13 mouse cellular contexts compared by ENCODE assay signal in the genomic region with DNA sequence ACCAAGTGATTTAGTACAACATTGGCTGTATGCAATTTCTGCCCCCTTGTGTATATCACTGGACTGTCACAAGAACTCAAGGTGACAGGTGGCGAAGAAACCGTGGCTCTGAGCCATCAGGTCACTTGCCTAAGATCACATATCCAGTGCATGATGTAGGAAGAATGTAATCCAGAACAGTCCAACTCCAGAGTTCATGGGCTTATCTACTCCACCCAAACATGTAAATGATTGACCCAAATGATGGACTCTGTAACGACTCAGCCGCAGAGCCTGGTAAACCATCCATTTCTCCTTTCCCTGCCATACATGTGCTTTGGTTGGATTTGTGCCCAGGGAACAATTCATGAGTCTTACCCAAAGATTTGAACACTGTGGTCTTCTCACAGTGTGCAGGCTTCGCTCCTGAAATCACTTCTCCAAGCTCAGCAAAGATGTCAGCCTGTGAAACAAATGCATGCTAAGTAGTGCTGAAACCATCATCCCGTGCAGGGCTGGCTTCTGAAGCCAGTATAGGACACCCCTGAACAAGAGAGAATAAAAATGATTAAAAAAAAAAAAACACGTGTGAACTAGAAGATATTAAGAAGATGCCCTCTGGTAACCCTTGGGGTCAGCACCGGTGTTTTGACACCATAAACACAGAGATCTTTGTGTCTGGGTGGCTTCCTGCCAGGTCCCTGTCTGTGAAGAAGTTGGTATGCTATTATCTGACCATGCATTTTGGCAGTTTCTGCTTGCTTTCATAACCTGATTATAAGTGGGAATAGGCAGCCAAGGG. TPM values are rescaled to one million over a fixed set of nuclear protein-coding genes. Genes with fewer than 3 reads are reported as not detected.
A peak's percentile ranks its signal among the peaks of the same experiment; 100 is the strongest.
DNase-seq lines count a peak whose midpoint lies in the region; ATAC-seq and TF ChIP-seq lines count a peak whose summit lies in the region.
"Had no signal": no experiment of that assay in that cellular context is flagged by ENCODE, and none has a peak within 500 bp of the region (broad histone marks: within the 10 kb centered on the region; RNA-seq: fewer than 3 reads in every experiment).

No protein-coding gene starts in this region.

- peaks cover 26% of the 10 kb centered on the region for H3K4me1 ChIP-seq in liver, adult 2 months (ENCODE audit: control insufficient read depth, insufficient read depth, low read length)
- no peaks in the 10 kb centered on the region for H3K4me1 ChIP-seq in liver, embryonic 11.5 days (replicated peaks; ENCODE audit: control insufficient read depth, insufficient read depth, low read length)

- no peaks in the 10 kb centered on the region for H3K9me3 ChIP-seq in liver, embryonic 11.5 days (ENCODE audit: control insufficient read depth, low read length)
- H3K9me3 ChIP-seq: hindbrain, embryonic 13.5 days had no signal

- H3K4me3 ChIP-seq in liver, adult 2 months (ENCODE audit: insufficient read depth, low read depth, low read length): no peak overlapping the region
- H3K4me3 ChIP-seq in liver, embryonic 11.5 days (ENCODE audit: low read depth, low read length): no peak overlapping the region
- H3K4me3 ChIP-seq: hindbrain, embryonic 13.5 days had no signal

- H3K9ac ChIP-seq in liver, adult 2 months (ENCODE audit: low read depth, low read length): peak overlapping the region; percentile 33; the same call in 1 of the 2 replicates
- H3K9ac ChIP-seq in liver, embryonic 11.5 days (ENCODE audit: low read depth, low read length): no peak overlapping the region
- H3K9ac ChIP-seq: hindbrain, embryonic 13.5 days had no signal

- no peaks in the 10 kb centered on the region for H3K36me3 ChIP-seq in liver, adult 2 months (ENCODE audit: control insufficient read depth, insufficient read depth, low read length)
- no peaks in the 10 kb centered on the region for H3K36me3 ChIP-seq in liver, embryonic 11.5 days (ENCODE audit: control insufficient read depth, insufficient read depth, low read length)
- H3K36me3 ChIP-seq: hindbrain, embryonic 13.5 days had no signal

- peak; percentile 59; the same call in 1 of the 2 replicates for ATAC-seq in liver, embryonic 11.5 days (replicated peaks; ENCODE audit: low FRiP score)

- WGBS in liver, adult 2 months: 19% methylated on average over 8 of the region's 8 CpGs
- 61% methylated on average over 8 of the region's 8 CpGs for WGBS in liver, embryonic 11.5 days

- DNase-seq in liver, adult 2 months (ENCODE audit: extremely low read depth, low read depth, low spot score): peak; percentile 99
- no peak for DNase-seq in liver
- peak; percentile 65 for DNase-seq in kidney, adult 18-20 months
- DNase-seq in liver, embryonic 11.5 days (ENCODE audit: low spot score): no peak
- no peak for DNase-seq in right cerebral cortex, postnatal 14 days
- DNase-seq in right cerebral cortex, postnatal 36 days (ENCODE audit: low spot score in 2 of 2): no peak
- DNase-seq in frontal cortex, postnatal 14 days (ENCODE audit: low spot score in 2 of 2): no peak

- no peak overlapping the region for H3K4me2 ChIP-seq in liver, embryonic 11.5 days
- H3K4me2 ChIP-seq: hindbrain, embryonic 13.5 days had no signal

- peak overlapping the region; percentile 92 for H3K27ac ChIP-seq in liver, adult 2 months (replicated peaks; ENCODE audit: insufficient read depth, low read depth, low read length)
- no peak overlapping the region for H3K27ac ChIP-seq in liver, embryonic 11.5 days (ENCODE audit: low read depth, low read length)
- H3K27ac ChIP-seq: hindbrain, embryonic 13.5 days; macrophage had no signal

- no peaks in the 10 kb centered on the region for H3K27me3 ChIP-seq in liver, adult 2 months (ENCODE audit: control insufficient read depth, insufficient read depth, low read length)
- no peaks in the 10 kb centered on the region for H3K27me3 ChIP-seq in liver, embryonic 11.5 days (replicated peaks; ENCODE audit: control insufficient read depth, insufficient read depth, low read length)
- H3K27me3 ChIP-seq: hindbrain, embryonic 13.5 days had no signal

- H3K79me2 ChIP-seq in liver, adult 2 months (ENCODE audit: control insufficient read depth, insufficient read depth, low read length): no peaks in the 10 kb centered on the region

- no peak for TF ChIP-seq POLR2A in liver, adult 2 months (IDR thresholded peaks at IDR 0.05; ENCODE audit: extremely low read depth, insufficient read depth, low read length)

- 0 out of 2 replicates have a peak, but pooled peaks have one; percentile 7 for TF ChIP-seq CTCF in liver, adult 2 months (IDR thresholded peaks at IDR 0.05; ENCODE audit: low read depth, low read length)

RNA-seq across cellular contexts. Expression of a gene that starts 12.4 kb away (rescaled TPM):
- total RNA-seq in liver, adult 2 months (2014; rRNA removed): 1.0 and 1.4 TPM in 2 replicates
- polyA plus RNA-seq in liver, adult 2 months (2012; rRNA removed): 1.0 and 2.0 TPM in 2 replicates
- 1.7 and 2.6 TPM in 2 replicates for polyA plus RNA-seq in liver, embryonic 11.5 days (2014; fragmentation: Nextera tagmentation; extraction: Ambion mirVana)
- polyA plus RNA-seq: macrophage had no signal

RNA-seq across cellular contexts. Expression of a gene that starts 14.2 kb away (rescaled TPM):
- total RNA-seq in liver, adult 2 months (2014; rRNA removed): 0.18 and 0.20 TPM in 2 replicates
- polyA plus RNA-seq in liver, adult 2 months (2012; rRNA removed): 0.05 TPM in 1 of 2 replicates, not detected in the other
- 0.03 TPM in 1 of 2 replicates, not detected in the other for polyA plus RNA-seq in liver, embryonic 11.5 days (2014; fragmentation: Nextera tagmentation; extraction: Ambion mirVana)
- total RNA-seq: adrenal gland, adult 18-20 months; left cerebral cortex, postnatal 25 days had no signal
- polyA plus RNA-seq: gonadal fat pad, adult 2 months; hindbrain, embryonic 13.5 days; macrophage had no signal

RNA-seq across cellular contexts. Expression of a gene that starts 15.9 kb away (rescaled TPM):
- total RNA-seq in liver, adult 2 months (2014; rRNA removed): 36.0 and 40.0 TPM in 2 replicates
- 15.8 and 17.0 TPM in 2 replicates for polyA plus RNA-seq in liver, adult 2 months (2012; rRNA removed)
- 1.2 and 1.9 TPM in 2 replicates for polyA plus RNA-seq in liver, embryonic 11.5 days (2014; fragmentation: Nextera tagmentation; extraction: Ambion mirVana)
- polyA plus RNA-seq: hindbrain, embryonic 13.5 days; macrophage had no signal

RNA-seq across cellular contexts. Expression of a gene that starts 44.5 kb away (rescaled TPM):
- total RNA-seq in liver, adult 2 months (2014; rRNA removed): not detected in 2 replicates
- not detected in 2 replicates for polyA plus RNA-seq in liver, adult 2 months (2012; rRNA removed)
- not detected in 2 replicates for polyA plus RNA-seq in liver, embryonic 11.5 days (2014; fragmentation: Nextera tagmentation; extraction: Ambion mirVana)
- total RNA-seq: adrenal gland, adult 18-20 months; ES-E14; left cerebral cortex, postnatal 25 days had no signal
- polyA plus RNA-seq: gonadal fat pad, adult 2 months; hindbrain, embryonic 13.5 days; macrophage had no signal

Comparison
In these comparisons a context has a peak if more than half of its experiments do, and no peak if none do; other contexts are left out.
1. DNase-seq: peak in liver, adult 2 months (single experiment) and kidney, adult 18-20 months (single experiment); none in liver (single experiment), liver, embryonic 11.5 days (single experiment), right cerebral cortex, postnatal 14 days (single experiment), right cerebral cortex, postnatal 36 days (0 of 2) and frontal cortex, postnatal 14 days (0 of 2).